Mouse (Mus musculus): ENCODE results near the gene Trak1.

GRCm38 (mm10) chr9:121424281-121425164 is 127.2 kb downstream of the Trak1 start:
- no peak for TF ChIP-seq POLR2A (IDR thresholded peaks at IDR 0.05; ENCODE audit: insufficient read depth, low read length)
- TF ChIP-seq CTCF (IDR thresholded peaks at IDR 0.05; ENCODE audit: low read depth, low read length) = no peak
- no peak for TF ChIP-seq EP300 (IDR thresholded peaks at IDR 0.05; ENCODE audit: insufficient read depth, low read depth, low read length)

All from ES-Bruce4 (cell line).